Mouse (Mus musculus) liver, adult 2 months (tissue): ENCODE data around the gene Fkbp10. TPM values are rescaled to one million over a fixed set of nuclear protein-coding genes. Genes with fewer than 3 reads are reported as not detected.

ENCODE experiments used
- DNase-seq: peaks from one replicate; pipeline ENCODE4 v3.0.0-alpha.2; 2011; ENCODE audit warnings: low read depth, low spot score; ENCODE audit errors: extremely low read depth
- H3K27ac ChIP-seq: fragments of 200-500 bp; replicated peaks from 2 replicates; pipeline ENCODE4 v1.5.1; 2012; ENCODE audit warnings: low read depth, mild to moderate bottlenecking, control low read depth, inconsistent platforms, low read length; ENCODE audit not compliant: insufficient read depth
- H3K27me3 ChIP-seq: fragments of 200-500 bp; 2 replicates; pipeline ENCODE4 v1.6.1; 2012; ENCODE audit warnings: mild to moderate bottlenecking, moderate library complexity, low read length, inconsistent platforms; ENCODE audit not compliant: control insufficient read depth, insufficient read depth
- H3K36me3 ChIP-seq: fragments of 200-500 bp; 2 replicates; pipeline ENCODE4 v1.6.1; 2012; ENCODE audit warnings: low read length, inconsistent platforms; ENCODE audit not compliant: control insufficient read depth, insufficient read depth
- H3K4me1 ChIP-seq: fragments of 200-500 bp; 2 replicates; pipeline ENCODE4 v1.6.1; 2011; ENCODE audit warnings: low read length; ENCODE audit not compliant: control insufficient read depth, insufficient read depth
- H3K4me3 ChIP-seq: fragments of 200-500 bp; 2 replicates; pipeline ENCODE4 v1.5.1; 2011; ENCODE audit warnings: low read depth, mild to moderate bottlenecking, control low read depth, low read length, moderate library complexity; ENCODE audit not compliant: insufficient read depth
- H3K79me2 ChIP-seq: fragments of 200-500 bp; 2 replicates; pipeline ENCODE4 v1.6.1; 2012; ENCODE audit warnings: inconsistent platforms, mild to moderate bottlenecking, low read length, moderate library complexity; ENCODE audit not compliant: control insufficient read depth, insufficient read depth
- H3K9ac ChIP-seq: fragments of 200-500 bp; 2 replicates; pipeline ENCODE4 v1.6.1; 2012; ENCODE audit warnings: low read depth, mild to moderate bottlenecking, control low read depth, inconsistent platforms, low read length
- CTCF ChIP-seq: fragments of 200-500 bp; IDR thresholded peaks from 2 replicates; pipeline ENCODE4 v1.5.1; 2011; ENCODE audit warnings: low read depth, low read length, control low read depth
- POLR2A ChIP-seq: fragments of 200-500 bp; IDR thresholded peaks from 2 replicates; pipeline ENCODE4 v1.6.1; 2011; ENCODE audit warnings: low read length, control low read depth; ENCODE audit not compliant: insufficient read depth; ENCODE audit errors: extremely low read depth
- WGBS: fragments of 180-500 bp; shearing (Covaris S2); methylation state at CpG from one replicate; pipeline ENCODE4 v1.1.7; 2018; 5-methylcytosine and 5-hydroxymethylcytosine counted together
- polyA plus RNA-seq: library from polyadenylated mRNA; depleted of rRNA; stranded (reverse); fragments of >200 nt; gene quantifications from 2 replicates; pipeline ENCODE4 v1.2.3, GENCODE M21; 2012
- total RNA-seq: library from RNA; depleted of rRNA; stranded (reverse); fragments of >200 nt; gene quantifications from 2 replicates; pipeline ENCODE4 v1.2.3, GENCODE M21; 2014

Fkbp10 gene
- total and polyA plus RNA-seq, 2 experiments, result 1.1 to 1.7 TPM

DNA sequence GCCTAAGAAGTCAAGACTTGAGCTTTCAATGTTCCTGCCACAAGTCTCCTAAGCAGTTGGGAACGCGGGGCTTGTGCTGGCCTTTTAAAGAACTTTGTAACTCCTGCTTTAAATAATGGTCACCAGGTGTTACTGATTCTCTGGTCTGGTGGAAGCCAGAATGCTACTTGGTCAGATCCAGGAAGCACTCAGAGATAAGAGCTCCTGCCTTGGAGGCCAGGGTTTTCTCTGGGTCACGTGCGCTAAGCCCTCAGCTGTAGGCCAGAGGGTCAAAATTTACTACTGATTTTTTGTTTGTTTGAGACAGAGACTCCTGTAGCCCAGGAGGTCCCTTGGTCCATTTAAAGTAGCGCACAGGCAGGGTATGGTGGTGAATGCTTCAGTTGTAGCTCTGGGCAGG lies 16.5 kb downstream of the Fkbp10 start:
- Histone ChIP-seq H3K9ac (no peak overlapping the region), H3K36me3 (no peaks in the 10 kb centered on the region), H3K4me3 (no peak overlapping the region), H3K27me3 (no peaks in the 10 kb centered on the region), H3K27ac (no peak overlapping the region), H3K79me2 (no peaks in the 10 kb centered on the region), H3K4me1 (no peaks in the 10 kb centered on the region)
- no peak for DNase-seq
- TF ChIP-seq CTCF (no peak), POLR2A (no peak)
- WGBS, result 91% methylated on average over 5 of the region's 5 CpGs

DNA sequence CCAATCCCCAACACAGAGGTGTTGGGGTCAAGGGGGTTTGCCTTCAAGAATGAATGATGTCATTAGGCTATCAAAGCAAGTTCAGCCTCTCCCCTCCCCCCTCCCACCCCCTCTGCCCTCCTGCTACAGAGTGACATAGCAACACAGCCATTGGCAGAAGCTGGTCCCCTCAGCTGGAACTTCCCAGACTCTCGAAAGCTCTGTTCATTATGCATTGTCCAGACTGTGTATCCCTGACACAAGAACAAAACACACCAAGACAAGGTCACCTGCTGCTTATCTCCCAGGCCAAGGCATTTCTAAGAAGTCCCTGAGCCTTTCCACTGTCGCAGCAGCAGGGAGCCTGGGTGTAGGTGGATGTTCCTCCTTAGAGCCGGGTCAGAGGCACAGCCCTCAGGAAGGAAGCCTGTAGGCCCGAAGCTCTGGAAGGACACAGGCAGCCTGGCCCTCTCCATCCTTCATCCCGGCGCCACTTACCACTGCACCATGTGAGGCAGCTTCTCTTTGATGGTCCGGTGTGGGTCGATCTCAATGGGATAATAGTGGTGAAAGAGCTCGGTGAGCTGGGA lies 20.3 kb downstream of the Fkbp10 start:
- WGBS, result 90% methylated on average over 9 of the region's 9 CpGs
- DNase-seq, result no peak
- no peaks in the 10 kb centered on the region for H3K79me2 ChIP-seq
- H3K27me3 ChIP-seq, result no peaks in the 10 kb centered on the region
- no peak for TF ChIP-seq CTCF
- H3K4me3 ChIP-seq, result no peak overlapping the region
- no peak overlapping the region for H3K9ac ChIP-seq
- H3K4me1 ChIP-seq, result no peaks in the 10 kb centered on the region; the same call in 1 of the 2 replicates
- no peaks in the 10 kb centered on the region for H3K36me3 ChIP-seq
- H3K27ac ChIP-seq, result no peak overlapping the region

DNA sequence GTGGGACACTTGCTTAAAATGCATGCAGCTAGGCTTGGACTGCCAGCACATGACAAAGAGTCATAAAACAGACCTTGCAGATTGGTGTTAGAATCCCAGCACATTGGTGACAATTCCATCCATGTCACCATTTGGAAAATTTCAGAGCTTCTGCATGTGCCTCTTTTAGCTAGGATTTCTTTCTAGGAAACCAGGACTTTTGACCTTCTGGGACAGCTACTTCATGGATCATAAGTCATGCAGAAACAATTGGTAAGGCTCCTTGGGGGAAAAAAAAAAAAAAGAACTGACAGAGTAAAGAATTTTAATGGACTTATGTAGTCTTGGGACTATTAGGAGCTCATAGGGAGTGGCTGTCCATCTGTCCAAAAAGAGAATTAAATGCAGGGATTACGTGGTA lies 22.4 kb downstream of the Fkbp10 start:
- no peak for TF ChIP-seq CTCF
- no peak for TF ChIP-seq POLR2A
- DNase-seq, result no peak
- Histone ChIP-seq H3K27me3 (no peaks in the 10 kb centered on the region), H3K9ac (no peak overlapping the region), H3K4me3 (no peak overlapping the region), H3K79me2 (no peaks in the 10 kb centered on the region), H3K36me3 (no peaks in the 10 kb centered on the region), H3K27ac (no peak overlapping the region), H3K4me1 (no peaks in the 10 kb centered on the region; the same call in 1 of the 2 replicates)
- 95% methylated on average over 1 of the region's 1 CpGs for WGBS

DNA sequence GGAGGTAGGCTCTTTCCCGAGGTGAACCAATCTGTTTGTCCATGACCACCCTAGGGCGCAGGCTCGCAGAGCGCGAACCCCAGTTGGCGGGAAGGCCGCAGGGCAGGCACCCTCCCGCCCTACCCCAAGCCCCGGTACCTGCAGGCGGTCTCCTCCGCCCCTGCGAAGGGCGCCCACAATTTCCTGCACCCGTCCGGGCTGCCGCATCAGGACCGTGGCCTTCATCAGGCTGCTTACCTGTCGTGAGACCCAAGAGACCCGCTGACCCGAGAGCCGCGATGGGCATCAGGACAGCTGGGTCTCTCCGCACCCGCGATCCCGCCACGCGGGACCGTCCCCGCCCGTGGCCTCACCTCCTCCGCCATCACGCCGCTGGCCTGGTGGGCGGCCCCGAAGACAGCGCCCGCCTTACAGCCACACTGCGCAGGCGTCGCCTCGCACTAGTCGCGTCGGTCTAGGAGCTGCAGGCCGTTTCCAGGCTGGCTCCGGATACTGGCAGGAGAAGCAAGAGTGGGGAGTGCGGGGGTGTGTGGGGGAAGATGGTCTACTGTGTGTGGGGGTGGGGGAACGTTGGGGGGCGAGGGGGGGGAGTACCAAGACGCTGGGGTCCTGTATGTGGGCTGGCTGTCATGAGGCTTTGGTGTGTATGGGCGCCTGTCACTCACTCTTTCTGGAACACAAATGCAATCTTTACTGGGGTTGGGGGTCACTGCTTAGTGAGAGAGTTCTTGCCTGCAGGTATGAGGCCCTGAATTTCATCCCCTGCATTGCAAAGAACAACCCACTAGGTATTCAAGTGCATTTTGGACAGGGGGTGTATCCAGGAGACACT lies 25.4 kb downstream of the Fkbp10 start:
- H3K27me3 ChIP-seq, result no peaks in the 10 kb centered on the region
- DNase-seq, result peak; percentile 34
- peak overlapping the region; percentile 86 for H3K4me3 ChIP-seq
- 3% methylated on average over 52 of the region's 52 CpGs for WGBS
- H3K36me3 ChIP-seq, result no peaks in the 10 kb centered on the region
- H3K9ac ChIP-seq, result peak overlapping the region; percentile 80
- H3K79me2 ChIP-seq, result no peaks in the 10 kb centered on the region
- H3K4me1 ChIP-seq, result no peaks in the 10 kb centered on the region; the same call in 1 of the 2 replicates
- H3K27ac ChIP-seq, result no peak overlapping the region
- TF ChIP-seq POLR2A (0 out of 2 replicates have a peak, but pooled peaks have one; percentile 24), CTCF (no peak)

DNA sequence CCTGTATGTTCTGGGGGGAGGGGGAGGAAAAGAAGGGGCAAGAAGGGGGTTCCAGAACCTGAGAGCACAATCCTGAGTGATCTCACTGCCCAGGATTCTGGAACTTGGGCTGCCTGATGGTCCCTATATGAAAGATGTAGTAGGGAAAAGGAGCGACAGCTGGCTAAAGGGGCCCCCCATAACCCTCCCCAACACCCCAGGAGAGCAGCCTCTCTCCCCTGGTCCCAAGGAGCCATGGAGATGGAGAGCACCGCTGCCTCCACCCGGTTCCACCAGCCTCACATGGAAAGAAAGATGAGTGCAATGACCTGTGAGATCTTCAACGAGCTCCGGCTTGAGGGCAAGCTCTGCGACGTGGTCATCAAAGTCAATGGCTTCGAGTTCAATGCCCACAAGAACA lies 26.3 kb downstream of the Fkbp10 start, which contains the start of the genes Nt5c3b and Klhl10:
Gene Nt5c3b, minus strand, starts transcription at position 12 of the 400 bp plus-strand sequence.
Gene Klhl10, plus strand, starts transcription at position 121 of the 400 bp plus-strand sequence.
- H3K79me2 ChIP-seq, result no peaks in the 10 kb centered on the region
- TF ChIP-seq CTCF (no peak), POLR2A (no peak)
- no peaks in the 10 kb centered on the region for H3K27me3 ChIP-seq
- H3K36me3 ChIP-seq, result no peaks in the 10 kb centered on the region
- peak within 1 kb of the TSS; percentile 80 for H3K9ac ChIP-seq
- H3K4me3 ChIP-seq, result peak within 1 kb of the TSS; percentile 86
- 77% methylated on average over 8 of the region's 8 CpGs for WGBS
- no peaks in the 10 kb centered on the region; the same call in 1 of the 2 replicates for H3K4me1 ChIP-seq
- no peak within 1 kb of the TSS for H3K27ac ChIP-seq
- DNase-seq, result no peak
